Mouse (Mus musculus) thymus, adult 2 months (tissue): ENCODE results near the gene Stk17b.

ENCODE experiments used
- CTCF ChIP-seq: fragments of 200-500 bp; IDR thresholded peaks from 2 replicates; pipeline ENCODE4 v1.5.1; 2012; ENCODE audit warnings: mild to moderate bottlenecking, control low read depth, low read length, moderate library complexity, borderline replicate concordance; ENCODE audit not compliant: control insufficient read depth, poor library complexity, insufficient read depth; ENCODE audit errors: extremely low read depth
- POLR2A ChIP-seq: fragments of 200-500 bp; IDR thresholded peaks from 2 replicates; pipeline ENCODE4 v1.6.1; 2012; ENCODE audit warnings: mild to moderate bottlenecking, low read length, control low read depth, moderate library complexity; ENCODE audit not compliant: control insufficient read depth, poor library complexity, insufficient read depth; ENCODE audit errors: extremely low read depth

- TF ChIP-seq POLR2A: no peak
- no peak for TF ChIP-seq CTCF
Observed at GRCm38 (mm10) chr1:53728489-53729225, 56.4 kb downstream of the Stk17b start.
